In the genomic region with DNA sequence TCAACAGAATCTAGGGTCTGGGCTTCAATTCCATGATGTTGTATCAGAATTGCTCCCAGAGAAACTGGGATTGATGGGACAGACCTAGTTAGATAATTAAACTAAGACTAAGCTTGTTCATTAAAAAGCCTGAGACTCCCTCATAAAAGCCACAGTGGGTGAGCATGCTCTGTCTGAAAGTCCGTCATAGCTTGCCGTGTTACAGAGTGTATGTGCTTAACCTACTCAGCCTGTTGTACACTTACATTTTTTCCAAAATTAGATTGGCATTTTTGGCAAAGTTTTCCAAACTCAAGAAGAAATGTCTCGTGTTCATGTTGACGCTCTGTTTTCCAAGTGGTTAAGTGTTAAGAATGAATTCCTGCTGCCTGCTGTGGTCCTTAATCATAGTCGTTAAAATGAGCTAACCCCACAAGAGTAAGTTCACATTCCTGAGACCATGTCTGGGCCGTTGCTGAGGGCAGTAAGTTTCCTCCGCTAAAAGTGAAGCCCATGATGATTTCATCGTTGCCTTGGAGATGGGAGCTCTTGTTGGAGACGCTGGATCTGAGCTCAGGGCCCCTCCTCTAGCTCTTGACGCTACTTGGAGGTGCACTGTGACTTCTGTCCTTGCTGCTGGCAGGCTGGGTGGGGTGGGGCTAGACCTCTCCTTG, we compare ENCODE assay signal across 8 mouse cellular contexts.
A peak's percentile ranks its signal among the peaks of the same experiment; 100 is the strongest.
DNase-seq lines count a peak whose midpoint lies in the region; ATAC-seq and TF ChIP-seq lines count a peak whose summit lies in the region.

No protein-coding gene starts in this region.

- no peak overlapping the region for H3K4me2 ChIP-seq in limb, embryonic 14.5 days (replicated peaks; ENCODE audit: low read depth, low read length, severe bottlenecking)

- H3K4me3 ChIP-seq in limb, embryonic 14.5 days (replicated peaks; ENCODE audit: low read length): no peak overlapping the region

- H3K27ac ChIP-seq in limb, embryonic 14.5 days (replicated peaks; ENCODE audit: low read depth, low read length): peak overlapping the region; percentile 67

- peaks cover 34% of the 10 kb centered on the region for H3K36me3 ChIP-seq in limb, embryonic 14.5 days (ENCODE audit: control insufficient read depth, insufficient read depth, low read length)

- peaks cover 43% of the 10 kb centered on the region for H3K4me1 ChIP-seq in limb, embryonic 14.5 days (ENCODE audit: control insufficient read depth, insufficient read depth, low read length)

- no peaks in the 10 kb centered on the region for H3K27me3 ChIP-seq in limb, embryonic 14.5 days (ENCODE audit: control insufficient read depth, insufficient read depth, low read length)

- ATAC-seq in limb, embryonic 14.5 days (ENCODE audit: low FRiP score, low read depth): peak; percentile 73

- WGBS in limb, embryonic 14.5 days: 8% methylated on average over 10 of the region's 10 CpGs

- no peaks in the 10 kb centered on the region for H3K9me3 ChIP-seq in limb, embryonic 14.5 days (ENCODE audit: control insufficient read depth, low read length)

- no peak for TF ChIP-seq POLR2A in limb, embryonic 14.5 days (IDR thresholded peaks at IDR 0.05; ENCODE audit: borderline replicate concordance, extremely low read depth, insufficient read depth, insufficient read length)

- peak; percentile 64 for DNase-seq in embryo, embryonic 10 days (ENCODE audit: low spot score)
- DNase-seq in embryo, embryonic 9.5 days (ENCODE audit: extremely low spot score): no peak
- peak; percentile 19 for DNase-seq in ovary, postnatal 36 days (ENCODE audit: low spot score)
- DNase-seq in ovary, postnatal 10 days (ENCODE audit: low spot score): no peak
- peak; percentile 54 for DNase-seq in limb, embryonic 14.5 days (ENCODE audit: low spot score)
- peak; percentile 50 for DNase-seq in yolk sac, embryonic 10.5 days (ENCODE audit: low spot score)
- no peak for DNase-seq in adrenal gland, postnatal 10 days
- DNase-seq in spleen, postnatal 14 days (ENCODE audit: low spot score in 2 of 2): no peak

- no peak overlapping the region for H3K9ac ChIP-seq in limb, embryonic 14.5 days (ENCODE audit: low read depth, low read length, severe bottlenecking)

Comparison
In these comparisons a context has a peak if more than half of its experiments do, and no peak if none do; other contexts are left out.
1. DNase-seq: peak in embryo, embryonic 10 days (single experiment), ovary, postnatal 36 days (single experiment), limb, embryonic 14.5 days (single experiment) and yolk sac, embryonic 10.5 days (single experiment); none in embryo, embryonic 9.5 days (single experiment), ovary, postnatal 10 days (single experiment), adrenal gland, postnatal 10 days (single experiment) and spleen, postnatal 14 days (0 of 2).